Mouse (Mus musculus): ENCODE data around the gene Prkar2a.

- TF ChIP-seq CTCF (IDR thresholded peaks at IDR 0.05; ENCODE audit: borderline replicate concordance, insufficient read depth, low read depth, low read length) (no peak), POLR2A (IDR thresholded peaks at IDR 0.05; ENCODE audit: borderline replicate concordance, insufficient read depth, low read length) (no peak)
Measured at GRCm38 (mm10) chr9:108688451-108688850, 663 bp upstream of the Prkar2a start.
